Mouse (Mus musculus) cerebellum, adult 8-10 months (tissue): ENCODE data around the gene Ttf1.

Source experiments
- DNase-seq: peaks from one replicate; pipeline ENCODE4 v3.0.0; 2022

The Ttf1 gene

DNA sequence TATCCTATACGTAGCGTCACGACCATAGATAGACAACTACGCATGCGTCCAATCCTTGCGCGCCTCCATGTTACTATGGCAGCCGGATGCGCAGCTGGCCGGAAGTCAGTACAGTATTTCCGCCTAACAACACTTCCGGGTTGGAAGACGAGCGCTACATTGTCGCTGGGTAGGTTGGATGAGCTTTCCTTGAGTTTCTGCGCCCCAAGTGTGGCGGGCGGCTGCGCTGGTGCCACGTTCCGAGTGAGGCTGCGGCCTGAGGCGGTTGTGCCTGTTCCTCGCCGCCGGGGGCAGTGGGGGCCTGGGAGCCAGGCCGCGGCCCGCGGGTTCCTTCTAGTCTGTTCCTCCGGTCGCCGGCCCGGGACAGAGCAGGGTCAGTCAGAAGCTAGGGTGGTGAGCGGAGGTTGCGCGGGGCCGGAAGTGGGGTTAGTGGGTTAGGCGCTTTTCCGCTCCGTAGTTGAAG is at the start of gene Ttf1:
TSS of gene Ttf1 (plus strand) at position 128 of the 463 bp plus-strand sequence.
- peak; percentile 86 for DNase-seq

DNA sequence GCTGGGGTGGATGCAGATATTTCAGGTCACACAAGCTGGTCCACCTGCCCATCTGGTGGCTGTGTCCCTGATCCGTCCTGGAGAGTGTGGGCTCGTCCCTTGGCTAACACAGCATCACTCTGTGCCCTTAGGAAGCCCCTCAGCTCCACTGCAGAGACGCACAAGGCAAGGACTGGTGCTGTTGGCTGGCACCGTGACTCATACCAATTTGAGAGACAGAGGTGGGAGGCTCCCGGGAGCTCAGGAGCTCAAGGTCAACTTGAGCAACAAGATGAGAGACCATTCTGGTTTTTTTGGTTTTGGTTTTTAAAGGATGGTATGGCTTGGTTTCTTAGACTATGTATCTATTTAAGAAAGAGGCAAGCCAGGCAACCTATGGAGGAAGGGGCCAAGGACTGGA is 47.5 kb upstream of the Ttf1 start:
- no peak for DNase-seq

DNA sequence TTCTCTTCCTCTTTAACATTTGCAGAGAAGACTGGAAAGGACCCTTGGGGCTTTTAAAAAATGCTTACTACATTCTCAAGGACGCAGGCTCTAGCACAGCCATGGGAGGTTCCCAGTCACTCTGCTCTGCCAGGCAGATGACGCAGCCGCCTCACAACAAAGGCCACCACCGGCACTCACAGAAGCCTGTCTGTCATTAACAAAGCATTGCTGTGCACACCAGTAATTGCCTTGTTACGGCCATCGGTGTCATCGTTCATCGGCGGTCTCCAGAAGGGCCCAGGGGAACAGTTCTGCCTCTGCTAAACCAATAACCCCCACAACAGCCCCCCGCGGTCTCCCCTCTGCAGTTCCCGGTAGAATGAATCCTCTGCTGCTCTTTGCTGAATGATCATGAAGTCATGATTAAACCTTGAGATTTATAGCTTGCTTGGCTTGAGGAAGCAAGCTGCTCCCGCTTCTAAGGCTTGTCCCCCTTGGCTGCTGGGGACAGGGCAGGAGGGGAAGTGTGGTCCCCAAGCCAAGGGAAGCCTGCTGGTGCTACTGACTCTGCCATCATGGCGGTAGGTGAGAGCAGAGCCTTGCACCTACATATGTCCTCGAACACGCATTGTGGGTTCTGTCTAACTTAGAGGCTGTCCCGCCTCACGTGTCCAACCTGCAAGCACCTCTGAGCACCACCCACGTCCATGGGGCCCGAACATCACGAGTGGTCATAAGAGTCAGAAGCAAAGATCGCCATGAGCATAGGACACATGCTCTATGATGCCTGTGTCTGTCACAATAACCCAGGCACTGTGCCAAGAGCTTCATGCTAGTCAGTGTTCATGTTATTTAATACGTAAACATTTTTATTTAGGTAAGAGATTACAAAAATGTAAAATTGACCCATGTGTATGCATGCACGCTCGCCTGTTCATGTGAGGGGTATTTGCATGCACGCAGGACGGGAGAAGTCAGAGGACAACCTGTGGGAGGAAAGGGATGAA is 43.2 kb upstream of the Ttf1 start:
- no peak for DNase-seq

DNA sequence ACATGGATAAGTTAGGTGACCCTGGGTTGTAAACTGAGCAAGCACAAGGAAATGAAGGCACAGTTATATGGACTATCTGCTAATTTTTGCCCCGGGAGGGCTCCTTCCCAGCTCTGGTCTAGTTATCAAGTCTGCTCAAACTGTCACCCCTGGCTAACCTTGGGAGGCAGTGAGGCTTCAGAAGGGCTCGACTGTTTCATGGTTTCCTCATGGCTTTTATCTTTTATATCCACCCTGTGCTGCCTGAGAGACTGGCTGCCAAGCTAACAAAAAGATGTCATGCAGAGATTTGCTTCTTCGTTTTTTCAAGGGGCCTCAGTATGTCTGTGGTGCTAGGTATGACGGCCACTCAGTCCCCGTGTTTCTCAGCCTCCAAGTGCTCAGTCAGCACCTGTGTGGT is 41.4 kb upstream of the Ttf1 start:
- no peak for DNase-seq

DNA sequence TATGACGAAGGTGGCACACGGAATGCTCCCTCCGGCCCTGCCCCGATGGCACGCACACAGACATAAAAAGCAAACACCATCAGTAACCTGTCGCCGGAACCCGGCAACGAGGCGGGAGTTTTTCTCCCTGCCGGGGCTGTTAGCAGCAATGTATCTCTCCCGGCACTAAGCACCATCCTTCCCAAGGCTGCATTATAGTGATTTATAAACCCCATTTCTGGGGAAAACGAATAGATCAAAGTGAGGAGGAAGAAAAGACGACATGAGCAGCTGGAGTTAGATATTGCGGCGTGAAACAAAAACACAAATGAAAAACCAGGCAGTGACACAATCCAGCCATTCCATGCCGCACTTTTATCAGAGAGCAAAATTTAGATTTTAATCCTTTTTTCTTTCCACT is 39.0 kb upstream of the Ttf1 start:
- no peak for DNase-seq

DNA sequence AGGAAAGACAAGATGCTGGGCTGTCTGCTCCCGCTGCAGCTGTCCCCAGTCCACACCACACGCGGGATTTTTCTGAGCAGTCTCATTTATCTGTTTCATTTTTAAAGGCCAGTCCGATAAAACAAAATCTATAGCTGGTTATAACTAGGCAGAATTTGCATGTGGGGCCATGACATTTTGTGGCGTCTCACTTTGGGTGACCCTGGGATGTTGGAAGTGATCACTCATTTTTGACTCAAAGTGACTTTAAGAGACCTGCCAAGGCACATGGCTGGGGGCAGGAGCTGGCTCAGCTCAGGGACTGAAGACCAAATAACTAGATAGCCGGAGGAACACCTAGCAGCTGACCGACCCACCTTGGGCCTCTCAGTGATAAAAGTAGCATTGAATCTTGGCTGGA is 37.1 kb upstream of the Ttf1 start:
- DNase-seq, result no peak

DNA sequence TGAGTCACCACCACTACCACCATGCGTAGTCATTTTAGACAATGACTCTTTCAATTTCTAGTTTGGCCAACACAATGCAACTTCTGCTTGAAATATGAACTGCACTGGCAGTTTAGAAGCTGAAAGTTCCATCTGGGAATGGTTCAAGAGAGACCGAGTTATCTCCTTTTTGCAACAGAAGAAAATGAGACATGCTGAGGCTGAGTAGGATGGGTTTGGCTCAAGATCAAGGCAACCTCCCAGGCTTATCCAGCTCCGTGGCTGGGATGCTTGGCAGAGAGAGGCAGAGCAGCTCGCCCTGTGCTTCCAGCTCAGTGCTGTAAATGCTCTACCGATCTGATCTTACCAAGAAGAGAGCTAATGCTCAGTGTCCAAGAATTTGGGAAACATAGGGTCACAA is 34.8 kb upstream of the Ttf1 start:
- DNase-seq, result no peak

DNA sequence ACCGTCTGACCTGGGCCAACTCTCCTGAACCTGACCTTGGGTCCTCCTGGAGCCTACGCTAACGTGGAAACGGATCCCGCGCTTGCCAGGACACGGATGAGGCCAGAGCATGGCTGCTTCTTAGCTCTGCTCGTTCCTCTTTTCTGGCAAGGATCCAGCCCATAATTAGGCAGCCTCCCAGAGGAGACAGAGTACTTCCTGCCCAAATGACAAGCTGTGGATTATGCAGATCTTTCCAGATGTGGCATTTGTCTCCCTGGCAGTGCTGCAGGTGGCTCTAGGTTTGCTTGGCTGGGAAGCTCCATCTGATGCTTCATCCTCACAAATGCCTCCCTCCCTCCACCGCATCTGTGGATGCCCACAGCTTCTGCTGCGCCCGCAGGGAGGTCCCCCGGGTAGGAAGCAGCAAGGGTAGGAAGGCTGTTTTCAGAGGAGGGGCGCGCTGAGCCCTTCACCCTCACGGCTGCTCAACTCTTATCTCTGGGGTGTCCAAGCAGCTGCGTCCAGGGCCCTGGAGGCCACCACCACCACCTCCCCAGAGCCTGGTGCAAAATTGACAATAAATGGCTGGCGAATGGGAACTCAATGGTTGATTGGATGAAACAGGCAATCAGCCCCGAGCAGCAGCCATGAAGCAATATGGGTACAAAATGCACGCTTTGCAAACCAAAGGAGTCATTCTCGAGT is 29.9 kb upstream of the Ttf1 start:
- DNase-seq, result no peak

DNA sequence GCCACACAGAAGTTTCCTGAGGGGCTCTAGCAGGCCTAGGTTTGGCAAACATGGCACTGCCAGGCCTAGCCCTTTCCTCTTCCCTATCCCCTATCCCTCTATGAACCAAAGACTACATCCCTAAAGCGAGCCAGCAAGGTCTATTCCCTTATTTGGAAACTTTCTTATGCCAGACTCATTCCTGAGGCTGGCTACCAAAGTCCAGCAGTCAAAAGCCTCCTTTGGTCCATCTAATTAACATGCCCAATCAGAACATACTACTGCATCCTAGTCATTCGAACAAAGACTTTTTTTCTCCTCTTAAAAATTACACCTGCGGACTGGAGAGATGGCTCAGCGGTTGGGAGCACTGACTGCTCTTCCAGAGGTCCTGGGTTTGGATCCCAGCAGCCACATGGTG is 28.1 kb upstream of the Ttf1 start:
- no peak for DNase-seq

DNA sequence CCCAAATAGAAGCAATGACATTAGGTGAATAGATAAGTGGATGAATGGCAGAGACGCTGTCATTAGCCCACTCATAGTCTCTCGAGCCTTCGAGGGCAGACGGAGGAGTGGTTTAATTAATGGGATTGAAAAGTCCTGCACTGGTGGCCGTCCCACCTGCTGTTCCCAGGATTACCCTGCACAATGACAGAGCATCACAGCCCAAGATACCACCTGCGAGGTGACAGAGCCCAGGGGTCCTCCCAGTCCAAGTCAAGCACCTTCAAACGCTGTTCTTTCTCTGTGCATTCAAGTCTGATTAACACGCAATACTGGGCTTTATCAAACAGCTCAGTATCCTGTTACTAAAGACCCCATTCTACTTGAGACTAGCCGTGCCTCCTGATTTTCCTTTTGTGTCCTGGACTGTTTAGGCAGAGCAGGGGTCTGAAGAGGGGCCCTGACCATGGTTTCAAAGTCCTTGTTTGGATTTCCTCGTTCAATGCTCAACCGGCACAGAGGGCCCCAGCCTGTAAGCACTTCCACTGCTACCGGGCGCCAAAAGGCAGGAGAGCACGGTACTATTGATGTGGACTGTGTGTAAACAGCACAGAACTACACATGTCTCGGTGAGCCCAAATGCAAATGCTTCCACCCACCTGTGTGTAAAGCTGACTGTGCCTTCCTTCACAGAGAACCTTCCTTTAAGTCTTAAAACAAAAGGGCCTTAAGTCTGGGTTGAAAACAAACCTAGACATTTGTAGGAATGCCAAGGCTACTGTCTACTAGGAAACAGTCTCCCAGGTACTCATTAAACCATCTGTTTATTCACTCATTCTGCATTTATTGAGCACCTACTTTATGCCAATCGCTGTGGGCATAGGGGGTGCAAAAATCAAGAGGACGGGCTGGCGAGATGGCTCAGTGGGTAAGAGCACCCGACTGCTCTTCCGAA is 25.3 kb upstream of the Ttf1 start:
- no peak for DNase-seq

DNA sequence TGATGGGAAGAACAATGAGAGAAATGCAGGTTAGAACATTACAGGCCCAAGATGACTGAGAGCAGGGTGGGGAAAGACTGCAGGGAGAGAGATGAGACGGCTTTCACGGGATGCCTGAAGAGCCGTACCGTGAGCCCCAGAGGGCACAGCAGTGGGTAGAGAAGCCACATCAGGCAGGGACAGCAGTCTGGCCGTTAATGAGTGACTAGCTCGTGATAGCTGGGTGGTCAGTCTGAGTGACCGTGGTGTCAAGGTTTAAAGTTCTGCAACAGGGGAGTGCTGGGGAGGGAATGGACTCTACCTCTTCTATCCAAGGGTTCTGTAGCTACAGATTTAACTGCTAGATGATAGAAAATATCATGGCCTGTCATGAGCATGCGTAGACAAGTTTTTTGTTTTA is 24.4 kb upstream of the Ttf1 start:
- DNase-seq, result no peak

DNA sequence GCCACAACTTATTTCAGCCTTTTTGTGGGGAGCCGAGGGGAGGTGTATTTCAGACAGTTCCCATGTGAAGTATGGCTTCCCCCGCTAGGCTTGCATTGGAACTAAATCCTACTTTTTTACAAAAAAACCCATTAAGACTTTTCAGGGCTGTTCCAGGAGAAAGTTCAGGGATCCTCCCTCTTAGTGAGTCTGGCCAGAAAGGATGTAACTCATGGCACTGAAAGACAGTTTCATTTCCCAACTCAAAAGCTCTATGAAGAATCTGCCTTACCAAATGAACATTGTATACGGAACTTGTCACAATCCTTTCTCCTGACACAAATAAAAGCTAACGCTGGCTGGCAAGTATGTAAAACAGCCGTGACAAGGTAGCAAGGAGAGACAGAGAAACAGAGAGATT is 20.3 kb upstream of the Ttf1 start:
- DNase-seq, result no peak

DNA sequence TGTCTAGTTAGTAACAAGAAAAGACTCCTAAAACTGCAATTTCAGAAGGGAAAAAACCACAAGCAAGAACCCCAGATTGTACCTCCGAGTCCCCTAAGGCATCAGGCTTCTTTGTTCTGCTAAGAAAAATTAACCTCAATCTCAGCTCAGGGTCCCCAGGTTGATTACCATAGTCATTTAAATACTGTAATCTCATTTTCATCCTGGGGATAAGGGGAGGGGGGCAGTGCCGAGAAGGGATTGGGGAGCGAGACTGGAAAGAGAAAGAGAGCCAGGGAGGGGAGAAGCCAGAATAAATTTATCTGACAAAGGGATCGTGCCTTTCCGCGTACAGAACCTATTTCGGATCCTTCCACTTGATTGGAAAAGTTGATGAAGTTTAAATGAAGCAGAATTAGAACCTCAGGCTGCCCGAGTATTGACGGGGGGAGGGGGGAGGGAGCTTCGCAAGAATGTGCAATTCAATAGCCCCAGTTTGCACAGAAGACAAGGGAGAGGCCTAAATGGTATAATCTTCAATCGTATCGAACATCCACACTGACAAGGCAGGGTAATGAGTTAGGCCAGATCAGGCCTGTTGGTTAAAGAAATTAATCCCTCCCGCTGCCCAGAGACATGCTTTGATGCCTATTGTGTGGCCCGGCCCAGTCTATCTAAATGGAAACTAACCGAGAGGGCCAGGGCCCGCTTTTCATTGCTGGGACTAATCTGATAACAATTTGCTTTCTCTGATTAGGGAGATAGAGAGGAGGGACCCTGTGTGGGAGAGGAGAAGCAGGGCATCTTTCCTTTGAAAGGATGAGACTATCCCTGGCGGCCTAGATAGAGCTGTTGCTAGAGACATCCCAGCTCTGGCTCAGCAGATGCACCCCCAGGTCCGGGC is 19.2 kb upstream of the Ttf1 start:
- no peak for DNase-seq

DNA sequence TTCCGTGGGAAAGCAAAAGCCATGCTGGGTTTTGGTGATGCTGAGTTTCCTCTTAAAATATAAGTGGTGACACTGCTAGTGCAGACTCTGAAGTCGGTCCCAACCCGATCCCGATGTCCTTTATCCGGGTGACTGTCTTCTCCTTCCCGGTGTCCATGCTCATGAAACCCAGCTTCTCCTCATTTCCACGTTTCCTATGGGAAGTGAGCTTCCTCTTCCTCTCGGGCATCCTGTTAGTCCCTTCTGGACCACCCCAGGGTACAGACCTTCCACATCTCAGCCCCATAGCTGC is 18.6 kb upstream of the Ttf1 start:
- no peak for DNase-seq

DNA sequence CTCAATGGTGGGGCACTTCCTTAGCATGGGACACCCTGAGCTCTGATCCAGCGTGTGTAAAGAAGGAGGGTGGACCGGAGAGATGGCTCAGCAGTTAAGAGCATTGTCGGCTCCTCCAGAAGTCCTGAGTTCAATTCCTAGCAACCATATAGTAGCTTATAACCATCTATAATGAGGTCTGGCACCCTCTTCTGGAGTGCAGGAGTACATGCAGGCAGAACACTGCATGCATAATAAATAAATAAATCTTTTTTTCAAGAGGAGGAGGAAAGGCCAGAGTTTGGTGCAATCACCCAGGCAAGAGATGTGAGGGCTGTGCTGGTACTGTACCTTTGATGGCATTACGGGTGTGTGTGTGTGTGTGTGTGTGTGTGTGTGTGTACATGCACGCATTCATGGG is 17.9 kb upstream of the Ttf1 start:
- DNase-seq, result no peak

DNA sequence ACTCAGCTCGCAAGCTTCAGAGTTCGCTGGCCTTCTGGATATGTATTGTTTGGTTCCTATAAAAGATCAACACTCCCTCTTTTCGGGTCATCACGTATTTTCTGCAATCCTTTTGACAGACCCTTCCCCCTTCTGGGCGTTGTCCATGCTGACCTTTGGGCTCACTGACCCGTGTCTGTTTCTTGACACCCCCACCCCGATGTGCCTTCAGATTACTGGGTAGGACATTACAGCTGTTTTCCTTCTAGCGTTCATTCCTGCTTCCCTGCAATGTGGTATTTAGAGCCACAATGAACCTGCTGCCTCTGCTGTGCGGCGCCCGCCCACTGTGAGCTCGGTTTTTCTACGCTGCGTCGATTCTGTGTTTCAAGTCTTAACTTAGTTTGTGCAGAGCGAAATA is 13.9 kb upstream of the Ttf1 start:
- no peak for DNase-seq

DNA sequence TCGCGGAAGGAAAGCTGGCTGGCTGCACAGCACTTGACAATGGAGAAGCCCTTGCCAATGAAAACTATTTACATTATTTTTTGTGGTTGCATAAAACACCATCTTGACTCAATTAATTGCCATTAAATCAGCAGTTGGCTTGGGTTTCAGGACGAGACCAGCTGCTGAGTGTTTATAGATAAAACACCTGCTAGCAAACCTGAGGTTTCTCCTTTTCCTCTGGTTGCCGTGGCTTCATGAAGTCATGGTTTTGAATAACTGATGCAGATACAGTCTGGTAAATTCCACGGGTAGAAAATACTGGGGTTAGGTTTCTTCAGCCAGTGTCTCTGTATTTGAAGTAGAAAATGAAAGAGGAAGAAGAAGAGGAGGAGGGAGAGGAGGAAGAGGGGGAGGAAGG is 8.1 kb upstream of the Ttf1 start:
- no peak for DNase-seq

DNA sequence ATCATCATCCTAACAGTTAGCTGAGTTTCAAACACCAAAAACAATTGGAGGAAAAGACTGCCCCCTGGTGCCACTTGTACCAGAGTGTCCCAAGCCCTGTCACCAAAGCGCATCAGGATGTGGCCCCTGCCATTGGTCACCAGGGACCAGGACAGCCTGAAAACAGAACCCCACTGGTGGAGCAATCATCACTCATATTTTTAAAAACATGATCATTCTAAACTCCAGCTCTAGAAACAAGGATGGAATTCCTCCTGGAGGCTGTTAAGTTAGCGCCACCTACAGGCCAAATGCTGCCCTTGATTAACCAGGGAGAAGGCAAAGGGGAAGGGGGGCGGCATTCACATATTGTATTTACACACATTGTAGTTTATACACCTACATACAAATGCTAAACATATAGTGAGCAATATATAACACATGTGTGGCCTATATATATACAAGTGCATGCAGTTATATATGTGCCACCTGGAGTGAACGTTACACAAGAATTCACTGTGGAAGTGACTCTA is 7.1 kb upstream of the Ttf1 start:
- peak; percentile 41 for DNase-seq

DNA sequence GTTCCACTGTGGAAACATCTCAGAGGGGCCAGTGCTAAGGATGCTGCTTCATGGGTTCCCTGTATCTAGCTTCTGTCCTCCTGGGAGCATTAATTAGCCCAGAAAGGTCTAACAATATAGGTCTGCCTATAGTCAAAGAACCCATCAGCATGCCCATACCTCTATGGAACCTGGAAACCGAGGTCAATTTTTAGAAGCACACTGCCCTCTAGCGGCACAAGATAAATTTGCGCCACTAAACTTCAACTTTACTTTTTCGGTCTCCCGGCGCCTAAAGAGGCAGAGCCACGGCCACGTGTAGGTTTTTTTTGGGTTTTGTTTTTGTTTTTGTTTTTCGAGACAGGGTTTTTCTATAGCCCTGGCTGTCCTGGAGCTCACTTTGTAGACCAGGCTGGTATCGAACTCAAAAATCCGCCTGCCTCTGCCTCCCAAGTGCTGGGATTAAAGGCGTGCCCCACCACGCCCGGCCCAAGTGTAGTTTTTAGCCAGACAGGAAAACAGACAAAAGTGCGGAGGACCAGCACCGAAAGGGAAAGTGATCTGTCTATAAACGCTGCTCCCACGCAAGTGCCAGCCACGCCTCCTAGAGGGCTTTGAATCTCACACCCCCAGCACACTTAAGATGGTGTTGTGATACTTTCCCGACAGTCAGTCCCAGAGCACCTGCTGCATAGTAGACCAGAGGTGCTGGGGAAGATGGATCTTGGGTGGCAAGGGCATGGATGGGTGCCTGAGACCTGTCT is 6.1 kb upstream of the Ttf1 start:
- peak; percentile 47 for DNase-seq

DNA sequence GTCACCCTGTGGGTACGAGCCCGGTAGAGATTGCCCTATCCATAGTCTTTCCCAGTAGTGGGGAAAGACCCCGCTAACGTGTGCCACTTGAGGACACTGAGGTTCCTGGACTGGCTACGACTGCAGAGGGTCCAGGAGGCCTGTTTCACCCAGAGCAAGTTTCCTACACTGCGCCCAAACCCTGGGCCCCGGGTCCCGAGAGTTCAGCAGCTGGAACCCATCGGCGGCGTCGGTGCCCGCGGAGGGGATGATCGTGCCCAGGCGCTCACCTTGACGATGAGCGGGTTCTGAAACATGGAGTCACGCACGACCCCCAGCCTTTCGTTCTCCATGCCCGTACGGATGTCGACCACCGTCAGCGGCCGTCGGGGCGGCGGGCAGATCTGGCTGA is 5.5 kb upstream of the Ttf1 start:
- DNase-seq, result no peak

DNA sequence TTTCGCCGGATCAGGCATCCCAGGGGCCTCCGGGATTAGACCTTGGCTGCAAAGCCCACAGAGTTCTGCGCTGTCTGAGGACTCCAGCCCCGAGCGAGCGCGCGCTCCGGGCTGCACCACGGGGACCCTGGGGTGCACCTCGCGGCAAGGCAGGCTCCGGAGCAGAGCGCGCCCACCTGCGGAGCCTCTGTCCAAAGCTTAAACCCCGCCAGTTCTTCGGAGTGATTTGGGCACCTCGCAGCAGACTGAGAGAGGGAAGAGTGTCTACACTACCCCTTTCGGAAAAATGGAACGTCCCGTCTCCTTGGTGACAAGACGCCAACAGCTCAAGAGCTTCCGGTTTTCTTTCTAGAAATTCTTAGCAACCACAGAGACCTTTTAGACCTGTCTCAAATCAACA is 5.1 kb upstream of the Ttf1 start, which contains the start of gene Cfap77:
TSS of gene Cfap77 (minus strand) at position 76 of the 400 bp plus-strand sequence.
- no peak for DNase-seq
